Mouse (Mus musculus) stomach, postnatal 0 days (tissue): ENCODE results near the gene Ccdc62.

Experiments
- CTCF ChIP-seq: IDR thresholded peaks from 2 replicates; pipeline ENCODE4 v1.5.1; 2016; ENCODE audit warnings: antibody characterized with exemption, low read depth, mild to moderate bottlenecking, moderate library complexity
- EP300 ChIP-seq: optimal IDR thresholded peaks from 2 replicates; pipeline ENCODE3; 2016; ENCODE audit warnings: antibody characterized with exemption

DNA sequence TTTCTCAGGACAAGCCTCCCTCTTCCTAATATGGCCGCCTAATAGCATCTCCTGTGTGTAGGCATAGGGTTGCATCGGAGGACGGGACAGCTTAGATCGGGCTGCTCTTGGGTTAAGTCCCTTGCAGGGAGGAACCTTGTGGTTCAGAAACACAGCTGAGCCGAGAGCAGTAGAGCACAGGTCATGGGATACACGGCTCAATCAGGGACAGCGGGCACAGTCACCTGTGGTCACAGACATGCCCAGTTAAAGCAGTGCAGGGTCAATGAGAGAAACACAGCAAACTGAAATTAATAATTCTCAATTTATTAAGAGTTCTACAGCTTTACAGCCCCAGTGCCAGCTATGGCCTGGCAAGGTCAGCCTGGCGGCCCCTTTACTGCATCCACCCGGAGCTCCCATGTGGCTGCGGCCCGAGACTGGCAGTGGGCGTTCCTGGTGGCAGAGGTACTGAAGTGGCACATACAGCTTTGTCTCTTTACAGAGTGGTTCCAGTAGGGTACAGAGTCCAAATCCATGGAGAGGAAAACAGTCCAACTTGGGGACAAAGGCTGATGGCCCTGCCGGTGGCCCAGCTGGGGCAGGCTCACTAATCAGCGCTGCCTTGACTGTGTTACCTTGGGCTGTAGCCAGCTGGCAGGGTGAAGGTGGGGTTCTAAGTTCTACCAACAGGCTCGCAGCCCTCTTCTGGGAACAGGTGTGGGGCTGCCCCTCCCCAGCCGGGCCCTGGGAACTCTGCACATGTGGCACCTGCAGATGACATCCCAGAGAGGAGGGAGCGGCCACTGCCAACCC, 74.1 kb downstream of the Ccdc62 start:
- TF ChIP-seq CTCF (peak; percentile 9; the same call in 1 of the 2 replicates), EP300 (no peak)
